ENCODE assay signal across 10 mouse cellular contexts in genomic region chr5:66523681-66524503, GRCm38 (mm10).
DNase-seq lines count a peak whose midpoint lies in the region; ATAC-seq and TF ChIP-seq lines count a peak whose summit lies in the region.
"Had no signal": no experiment of that assay in that cellular context is flagged by ENCODE, and none has a peak within 500 bp of the region (broad histone marks: within the 10 kb centered on the region; RNA-seq: fewer than 3 reads in every experiment).

No protein-coding gene starts in this region.

- peak overlapping the region; percentile 13; the same call in 1 of the 2 replicates for H3K4me3 ChIP-seq in left cerebral cortex, adult 2 months
- H3K4me3 ChIP-seq in limb, embryonic 14.5 days (replicated peaks; ENCODE audit: low read length) = no peak overlapping the region
- H3K4me3 ChIP-seq: liver, embryonic 15.5 days had no signal

- no peaks in the 10 kb centered on the region for H3K27me3 ChIP-seq in limb, embryonic 14.5 days (ENCODE audit: control insufficient read depth, insufficient read depth, low read length)

- H3K4me2 ChIP-seq in limb, embryonic 14.5 days (replicated peaks; ENCODE audit: low read depth, low read length, severe bottlenecking) = no peak overlapping the region
- H3K4me2 ChIP-seq: liver, embryonic 15.5 days had no signal

- intact Hi-C loops in left cerebral cortex, adult 2 months (cut with DNase I) = no loop called here
- intact Hi-C loops in left cerebral cortex, postnatal 10 days (cut with DNase I) = no loop called here

- H3K36me3 ChIP-seq in limb, embryonic 14.5 days (ENCODE audit: control insufficient read depth, insufficient read depth, low read length) = no peaks in the 10 kb centered on the region
- H3K36me3 ChIP-seq: liver, embryonic 15.5 days had no signal

- peak overlapping the region; percentile 44; the same call in 1 of the 2 replicates for H3K27ac ChIP-seq in left cerebral cortex, adult 2 months
- H3K27ac ChIP-seq in limb, embryonic 14.5 days (replicated peaks; ENCODE audit: low read depth, low read length) = peak overlapping the region; percentile 61
- H3K27ac ChIP-seq: liver, embryonic 15.5 days had no signal

- H3K4me1 ChIP-seq in limb, embryonic 14.5 days (ENCODE audit: control insufficient read depth, insufficient read depth, low read length) = peaks cover 44% of the 10 kb centered on the region
- H3K4me1 ChIP-seq: liver, embryonic 15.5 days had no signal

- no peak; the same call in none of the 2 replicates for TF ChIP-seq CTCF in left cerebral cortex, adult 2 months (IDR thresholded peaks at IDR 0.05)

- no peak overlapping the region for H3K9ac ChIP-seq in limb, embryonic 14.5 days (ENCODE audit: low read depth, low read length, severe bottlenecking)
- H3K9ac ChIP-seq: liver, embryonic 15.5 days had no signal

- no peaks in the 10 kb centered on the region for H3K9me3 ChIP-seq in limb, embryonic 14.5 days (ENCODE audit: control insufficient read depth, low read length)
- H3K9me3 ChIP-seq: liver, embryonic 15.5 days had no signal

- TF ChIP-seq POLR2A in limb, embryonic 14.5 days (IDR thresholded peaks at IDR 0.05; ENCODE audit: borderline replicate concordance, extremely low read depth, insufficient read depth, insufficient read length) = no peak

- ATAC-seq in limb, embryonic 14.5 days (ENCODE audit: low FRiP score, low read depth) = no peak

- WGBS in limb, embryonic 14.5 days = 74% methylated on average over 16 of the region's 16 CpGs

- DNase-seq in left cerebral cortex, adult 2 months (ENCODE audit: extremely low spot score in 1 of 2, low spot score in 2 of 2) = no peak
- DNase-seq in left cerebral cortex, postnatal 10 days (ENCODE audit: extremely low spot score in 1 of 2, low spot score in 2 of 2) = no peak
- DNase-seq in Muller cell, postnatal 12 days (ENCODE audit: inconsistent ontology term) = peak; percentile 64
- peak; percentile 53 for DNase-seq in embryo, embryonic 11 days
- DNase-seq in limb, embryonic 14.5 days (ENCODE audit: low spot score) = peak; percentile 54
- no peak for DNase-seq in cerebellum, adult 11-12 months
- no peak for DNase-seq in layer of hippocampus, postnatal 14 days (ENCODE audit: low spot score in 2 of 2)
- DNase-seq in right cerebral cortex, postnatal 14 days = no peak
- DNase-seq: cerebellum, postnatal 36 days had no signal

Comparison
In these comparisons a context has a peak if more than half of its experiments do, and no peak if none do; other contexts are left out.
1. DNase-seq: peak in Muller cell, postnatal 12 days (single experiment), embryo, embryonic 11 days (single experiment) and limb, embryonic 14.5 days (single experiment); none in left cerebral cortex, adult 2 months (0 of 2), left cerebral cortex, postnatal 10 days (0 of 2), cerebellum, adult 11-12 months (single experiment), layer of hippocampus, postnatal 14 days (0 of 2) and right cerebral cortex, postnatal 14 days (single experiment).